14 mouse cellular contexts compared by ENCODE assay signal in the genomic region with DNA sequence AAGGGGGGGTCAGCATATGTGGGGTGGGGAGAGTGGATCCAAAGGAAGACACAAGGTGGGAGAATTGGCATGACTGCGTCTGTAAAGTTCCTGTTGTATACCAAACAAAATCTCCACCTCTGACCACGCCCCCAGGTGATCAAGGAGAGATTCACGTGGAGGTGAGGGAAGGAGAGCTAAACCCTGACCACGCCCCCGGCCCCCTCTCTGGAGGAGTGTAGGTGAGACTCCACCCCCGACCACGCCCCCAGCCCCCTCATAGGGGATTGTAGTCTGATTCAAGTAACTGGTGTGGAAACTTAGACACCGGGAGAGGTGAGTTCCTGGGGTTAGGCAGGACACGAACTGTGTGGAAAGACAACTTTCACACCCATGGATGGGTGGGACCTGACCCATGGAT. TPM values are rescaled to one million over a fixed set of nuclear protein-coding genes. Genes with fewer than 3 reads are reported as not detected.
DNase-seq lines count a peak whose midpoint lies in the region; ATAC-seq and TF ChIP-seq lines count a peak whose summit lies in the region.
"Had no signal": no experiment of that assay in that cellular context is flagged by ENCODE, and none has a peak within 500 bp of the region (broad histone marks: within the 10 kb centered on the region; RNA-seq: fewer than 3 reads in every experiment).

No protein-coding gene starts in this region.

- H3K79me2 ChIP-seq in macrophage (ENCODE audit: inconsistent target) = peaks cover 64% of the 10 kb centered on the region

- H3K9me3 ChIP-seq in midbrain, embryonic 14.5 days (ENCODE audit: control insufficient read depth, low read length) = no peaks in the 10 kb centered on the region
- H3K9me3 ChIP-seq in midbrain, postnatal 0 days (ENCODE audit: low read length) = no peaks in the 10 kb centered on the region
- H3K9me3 ChIP-seq: limb, embryonic 13.5 days; midbrain, embryonic 12.5 days had no signal

- no peak for TF ChIP-seq POLR2A in kidney, adult 2 months (IDR thresholded peaks at IDR 0.05; ENCODE audit: low read depth, low read length)

- no peak overlapping the region for H3K4me3 ChIP-seq in kidney, adult 2 months (ENCODE audit: insufficient read depth, low read depth, low read length)
- no peak overlapping the region for H3K4me3 ChIP-seq in midbrain, embryonic 14.5 days (replicated peaks; ENCODE audit: low read depth, low read length)
- H3K4me3 ChIP-seq in midbrain, postnatal 0 days (ENCODE audit: low read depth, low read length) = no peak overlapping the region
- no peak overlapping the region for H3K4me3 ChIP-seq in macrophage (ENCODE audit: inconsistent target)
- H3K4me3 ChIP-seq: limb, embryonic 13.5 days; midbrain, embryonic 12.5 days had no signal

- 0 out of 2 replicates have a peak overlapping the region, but pooled peaks have one; percentile 13 for H3K27ac ChIP-seq in kidney, adult 2 months (ENCODE audit: insufficient read depth, low read depth, low read length)
- H3K27ac ChIP-seq in midbrain, embryonic 14.5 days (replicated peaks; ENCODE audit: low read depth, low read length) = 0 out of 2 replicates have a peak overlapping the region, but pooled peaks have one; percentile 5
- H3K27ac ChIP-seq in midbrain, postnatal 0 days (ENCODE audit: low read depth, low read length) = no peak overlapping the region
- peak overlapping the region; percentile 42 for H3K27ac ChIP-seq in macrophage

- H3K36me3 ChIP-seq in kidney, adult 2 months (ENCODE audit: control insufficient read depth, insufficient read depth, low read length) = peaks cover 12% of the 10 kb centered on the region
- peaks cover 49% of the 10 kb centered on the region for H3K36me3 ChIP-seq in midbrain, embryonic 14.5 days (ENCODE audit: control insufficient read depth, insufficient read depth, low read length)
- peaks cover 63% of the 10 kb centered on the region for H3K36me3 ChIP-seq in midbrain, postnatal 0 days (ENCODE audit: insufficient read depth, low read length)
- peaks cover 20% of the 10 kb centered on the region; the same call in 1 of the 2 replicates for H3K36me3 ChIP-seq in macrophage (ENCODE audit: inconsistent target)

- 49% methylated on average over 9 of the region's 9 CpGs for WGBS in kidney, adult 2 months
- WGBS in midbrain, embryonic 14.5 days = 29% methylated on average over 9 of the region's 9 CpGs
- 28% methylated on average over 9 of the region's 9 CpGs for WGBS in midbrain, postnatal 0 days
- 77% methylated on average over 9 of the region's 9 CpGs for WGBS in macrophage (ENCODE audit: missing documents)

- H3K9ac ChIP-seq in midbrain, embryonic 14.5 days (replicated peaks; ENCODE audit: low read length) = no peak overlapping the region
- no peak overlapping the region for H3K9ac ChIP-seq in midbrain, postnatal 0 days (replicated peaks; ENCODE audit: low read length, poor library complexity, severe bottlenecking)

- H3K4me1 ChIP-seq in kidney, adult 2 months (ENCODE audit: control insufficient read depth, insufficient read depth, low read length) = peaks cover 30% of the 10 kb centered on the region
- peaks cover 44% of the 10 kb centered on the region for H3K4me1 ChIP-seq in midbrain, embryonic 14.5 days (ENCODE audit: control insufficient read depth, insufficient read depth, low read length)
- H3K4me1 ChIP-seq in midbrain, postnatal 0 days (ENCODE audit: insufficient read depth, low read length) = no peaks in the 10 kb centered on the region

- no peak for ATAC-seq in midbrain, embryonic 14.5 days (ENCODE audit: low FRiP score, low TSS enrichment)
- ATAC-seq in midbrain, postnatal 0 days (ENCODE audit: low FRiP score) = no peak
- ATAC-seq: forebrain, embryonic 14.5 days had no signal

- no peak overlapping the region for H3K4me2 ChIP-seq in midbrain, embryonic 14.5 days (ENCODE audit: low read length)
- H3K4me2 ChIP-seq in midbrain, postnatal 0 days (ENCODE audit: low read depth, low read length, poor library complexity, severe bottlenecking) = no peak overlapping the region

- TF ChIP-seq CTCF in kidney, adult 2 months (conservative IDR thresholded peaks at IDR 0.05; ENCODE audit: insufficient read depth, insufficient read length, low read depth, low read length) = no peak
- TF ChIP-seq CTCF in midbrain, postnatal 0 days (IDR thresholded peaks at IDR 0.05) = no peak

- DNase-seq in kidney, adult 2 months = no peak
- no peak for DNase-seq in kidney, adult 11 months
- no peak for DNase-seq in midbrain, embryonic 14.5 days
- DNase-seq in midbrain, postnatal 0 days (ENCODE audit: low spot score) = no peak
- peak; percentile 82 for DNase-seq in ZHBTc4 (ENCODE audit: low read depth, low spot score)
- no peak for DNase-seq in cerebellum, postnatal 4 days (ENCODE audit: low spot score in 2 of 2)
- no peak for DNase-seq in layer of hippocampus, adult 11-12 months (ENCODE audit: low spot score)
- DNase-seq: adrenal gland, postnatal 14 days had no signal

- H3K27me3 ChIP-seq in kidney, adult 2 months (replicated peaks; ENCODE audit: control insufficient read depth, insufficient read depth, low read length) = no peaks in the 10 kb centered on the region
- H3K27me3 ChIP-seq in midbrain, embryonic 14.5 days (ENCODE audit: control insufficient read depth, insufficient read depth, low read length) = peaks cover 18% of the 10 kb centered on the region; the same call in 1 of the 2 replicates
- H3K27me3 ChIP-seq in midbrain, postnatal 0 days (ENCODE audit: insufficient read depth, low read length) = 0 out of 2 replicates have a peak, but pooled peaks cover 4% of the 10 kb centered on the region
- H3K27me3 ChIP-seq: CH12.LX had no signal

RNA-seq across cellular contexts. Expression of a gene that starts 11.2 kb away (rescaled TPM):
- polyA plus RNA-seq in kidney, adult 2 months (2012; rRNA removed) = 693 and 694 TPM in 2 replicates
- 1.0 and 1.2 TPM in 2 replicates for polyA plus RNA-seq in midbrain, embryonic 14.5 days (2014; fragmentation: Nextera tagmentation; extraction: Ambion mirVana)
- 1.5 and 1.7 TPM in 2 replicates for total RNA-seq in midbrain, postnatal 0 days (2014; rRNA removed)
- 1.1 and 2.0 TPM in 2 replicates for polyA plus RNA-seq in midbrain, postnatal 0 days (2015; fragmentation: Nextera tagmentation; extraction: Ambion mirVana)
- total RNA-seq in macrophage (2018; cell fraction: chromatin; rRNA removed) = 1 to 10 TPM in 19 of 26 experiments, under 1 TPM in 2, not detected in 5; 0.62 to 6.3 (median 2.6) TPM
- total RNA-seq in macrophage (2018; cell fraction: cytosol; rRNA removed) = 10 to 100 TPM in 25 of 26 experiments, 1 to 10 TPM in 1; 9.7 to 17.7 (median 13.3) TPM
- total RNA-seq in macrophage (2018; cell fraction: nucleus; rRNA removed) = 10 to 100 TPM in 1 of 26 experiments, 1 to 10 TPM in 25; 1.4 to 11.8 (median 5.5) TPM
- 9.6 to 21.8 TPM (median 14.6 TPM) in 3 replicates for polyA plus RNA-seq in macrophage (2018)
- total RNA-seq: gastrocnemius, adult 18-20 months had no signal

RNA-seq across cellular contexts. Expression of a gene that starts 15.3 kb away (rescaled TPM):
- polyA plus RNA-seq in kidney, adult 2 months (2012; rRNA removed) = 1.0 and 2.8 TPM in 2 replicates
- 1.3 and 2.9 TPM in 2 replicates for polyA plus RNA-seq in midbrain, embryonic 14.5 days (2014; fragmentation: Nextera tagmentation; extraction: Ambion mirVana)
- total RNA-seq in midbrain, postnatal 0 days (2014; rRNA removed) = 6.6 TPM in 1 of 2 replicates, not detected in the other
- polyA plus RNA-seq in midbrain, postnatal 0 days (2015; fragmentation: Nextera tagmentation; extraction: Ambion mirVana) = 1.6 and 3.9 TPM in 2 replicates
- 1 to 10 TPM in 17 of 26 experiments, not detected in 9; 1.1 to 5.7 (median 2.3) TPM for total RNA-seq in macrophage (2018; cell fraction: chromatin; rRNA removed)
- total RNA-seq in macrophage (2018; cell fraction: cytosol; rRNA removed) = 1 to 10 TPM in 1 of 26 experiments, under 1 TPM in 7, not detected in 18; 0.22 to 1.1 (median 0.36) TPM
- 1 to 10 TPM in 9 of 26 experiments, under 1 TPM in 1, not detected in 16; 0.63 to 8.6 (median 2.8) TPM for total RNA-seq in macrophage (2018; cell fraction: nucleus; rRNA removed)
- polyA plus RNA-seq in macrophage (2018) = 0.57 TPM in 1 of 3 replicates, not detected in the others

RNA-seq across cellular contexts. Expression of a gene that starts 19.8 kb away (rescaled TPM):
- polyA plus RNA-seq in kidney, adult 2 months (2012; rRNA removed) = 2.1 and 2.3 TPM in 2 replicates
- 4.5 and 8.2 TPM in 2 replicates for polyA plus RNA-seq in midbrain, embryonic 14.5 days (2014; fragmentation: Nextera tagmentation; extraction: Ambion mirVana)
- 0.88 and 2.7 TPM in 2 replicates for total RNA-seq in midbrain, postnatal 0 days (2014; rRNA removed)
- polyA plus RNA-seq in midbrain, postnatal 0 days (2015; fragmentation: Nextera tagmentation; extraction: Ambion mirVana) = 5.8 and 10.2 TPM in 2 replicates
- 1 to 10 TPM in 22 of 26 experiments, under 1 TPM in 3, not detected in 1; 0.38 to 4.3 (median 2.4) TPM for total RNA-seq in macrophage (2018; cell fraction: chromatin; rRNA removed)
- total RNA-seq in macrophage (2018; cell fraction: cytosol; rRNA removed) = 1 to 10 TPM in 1 of 26 experiments, under 1 TPM in 25; 0.15 to 1.2 (median 0.53) TPM
- 1 to 10 TPM in 25 of 26 experiments, under 1 TPM in 1; 0.81 to 7.0 (median 2.7) TPM for total RNA-seq in macrophage (2018; cell fraction: nucleus; rRNA removed)
- polyA plus RNA-seq in macrophage (2018) = 0.07 to 1.0 TPM (median 0.46 TPM) in 3 replicates

RNA-seq across cellular contexts. Expression of a gene that starts 19.9 kb away (rescaled TPM):
- polyA plus RNA-seq in kidney, adult 2 months (2012; rRNA removed) = 60.6 and 79.8 TPM in 2 replicates
- 59.5 and 79.6 TPM in 2 replicates for polyA plus RNA-seq in midbrain, embryonic 14.5 days (2014; fragmentation: Nextera tagmentation; extraction: Ambion mirVana)
- total RNA-seq in midbrain, postnatal 0 days (2014; rRNA removed) = 120 and 132 TPM in 2 replicates
- polyA plus RNA-seq in midbrain, postnatal 0 days (2015; fragmentation: Nextera tagmentation; extraction: Ambion mirVana) = 95.8 and 115 TPM in 2 replicates
- 10 to 100 TPM in 20 of 26 experiments, 1 to 10 TPM in 6; 5.0 to 26.5 (median 14.1) TPM for total RNA-seq in macrophage (2018; cell fraction: chromatin; rRNA removed)
- total RNA-seq in macrophage (2018; cell fraction: cytosol; rRNA removed) = 10 to 100 TPM; 21.6 to 41.1 (median 29.6) TPM
- 10 to 100 TPM in 24 of 26 experiments, 1 to 10 TPM in 2; 9.0 to 30.8 (median 16.6) TPM for total RNA-seq in macrophage (2018; cell fraction: nucleus; rRNA removed)
- 21.0 to 48.1 TPM (median 32.0 TPM) in 3 replicates for polyA plus RNA-seq in macrophage (2018)

RNA-seq across cellular contexts. Expression of a gene that starts 25.8 kb away (rescaled TPM):
- polyA plus RNA-seq in kidney, adult 2 months (2012; rRNA removed) = 41.1 and 49.8 TPM in 2 replicates
- polyA plus RNA-seq in midbrain, embryonic 14.5 days (2014; fragmentation: Nextera tagmentation; extraction: Ambion mirVana) = 122 and 146 TPM in 2 replicates
- 92.6 and 98.3 TPM in 2 replicates for total RNA-seq in midbrain, postnatal 0 days (2014; rRNA removed)
- polyA plus RNA-seq in midbrain, postnatal 0 days (2015; fragmentation: Nextera tagmentation; extraction: Ambion mirVana) = 147 and 149 TPM in 2 replicates
- total RNA-seq in macrophage (2018; cell fraction: chromatin; rRNA removed) = 10 to 100 TPM; 37.1 to 93.5 (median 67.0) TPM
- 10 to 100 TPM; 14.6 to 29.0 (median 20.0) TPM for total RNA-seq in macrophage (2018; cell fraction: cytosol; rRNA removed)
- 10 to 100 TPM; 20.2 to 46.0 (median 34.3) TPM for total RNA-seq in macrophage (2018; cell fraction: nucleus; rRNA removed)
- polyA plus RNA-seq in macrophage (2018) = 12.9 to 17.0 TPM (median 15.3 TPM) in 3 replicates

Comparison
In these comparisons a context has a peak if more than half of its experiments do, and no peak if none do; other contexts are left out.
1. RNA of a gene that starts 11.2 kb away (polyA plus RNA-seq): 693 to 694 TPM in kidney, adult 2 months; 9.6 to 21.8 TPM in macrophage, 1.0 to 1.2 TPM in midbrain, embryonic 14.5 days and 1.1 to 2.0 TPM in midbrain, postnatal 0 days; every median in the first group is over 10 times any median in the second.